ENCODE assay signal across 23 mouse cellular contexts in genomic region chr2:152030986-152031385, GRCm38 (mm10). TPM values are rescaled to one million over a fixed set of nuclear protein-coding genes. Genes with fewer than 3 reads are reported as not detected.
A peak's percentile ranks its signal among the peaks of the same experiment; 100 is the strongest.
DNase-seq lines count a peak whose midpoint lies in the region; ATAC-seq and TF ChIP-seq lines count a peak whose summit lies in the region.
"Had no signal": no experiment of that assay in that cellular context is flagged by ENCODE, and none has a peak within 500 bp of the region (broad histone marks: within the 10 kb centered on the region; RNA-seq: fewer than 3 reads in every experiment).

No protein-coding gene starts in this region.

- H3K9ac ChIP-seq in heart, embryonic 11.5 days (ENCODE audit: low read depth, low read length) = no peak overlapping the region
- H3K9ac ChIP-seq in MEL (ENCODE audit: control insufficient read depth, low read depth, low read length, poor library complexity, severe bottlenecking) = no peak overlapping the region
- H3K9ac ChIP-seq in forebrain, embryonic 16.5 days (replicated peaks; ENCODE audit: low read depth, low read length) = no peak overlapping the region
- no peak overlapping the region for H3K9ac ChIP-seq in hindbrain, embryonic 16.5 days (ENCODE audit: low read depth, low read length)
- H3K9ac ChIP-seq: heart, embryonic 12.5 days; hindbrain, embryonic 15.5 days had no signal

- no peak for TF ChIP-seq CTCF in MEL (IDR thresholded peaks at IDR 0.05 in 2 of 3, conservative IDR thresholded peaks at IDR 0.05 in 1 of 3; ENCODE audit: control insufficient read depth in 1 of 3, insufficient read depth in 1 of 3, low read depth in 2 of 3, low read length in 3 of 3, poor library complexity in 1 of 3, severe bottlenecking in 1 of 3)

- no peaks in the 10 kb centered on the region for H3K36me3 ChIP-seq in heart, embryonic 11.5 days (ENCODE audit: control insufficient read depth, insufficient read depth, low read length)
- H3K36me3 ChIP-seq in MEL (ENCODE audit: control insufficient read depth in 1 of 2, insufficient read depth in 2 of 2, low read length in 2 of 2) = no peaks in the 10 kb centered on the region
- no peaks in the 10 kb centered on the region for H3K36me3 ChIP-seq in forebrain, embryonic 16.5 days (ENCODE audit: control insufficient read depth, insufficient read depth)
- no peaks in the 10 kb centered on the region for H3K36me3 ChIP-seq in hindbrain, embryonic 16.5 days (ENCODE audit: control insufficient read depth, insufficient read depth, low read length)
- H3K36me3 ChIP-seq: forebrain, embryonic 10.5 days; G1E; heart, embryonic 12.5 days; hindbrain, embryonic 15.5 days had no signal

- peaks cover 3% of the 10 kb centered on the region; the same call in 1 of the 2 replicates for H3K4me1 ChIP-seq in heart, embryonic 11.5 days (ENCODE audit: control insufficient read depth, insufficient read depth, low read length)
- 0 out of 4 replicates have a peak, but pooled peaks cover 0 to 3% of the 10 kb centered on the region in 2 experiments for H3K4me1 ChIP-seq in MEL (ENCODE audit: control insufficient read depth in 1 of 2, insufficient read depth in 2 of 2, low read length in 2 of 2)
- H3K4me1 ChIP-seq in forebrain, embryonic 16.5 days (replicated peaks; ENCODE audit: control insufficient read depth, insufficient read depth, low read length) = peaks cover 8% of the 10 kb centered on the region
- H3K4me1 ChIP-seq in hindbrain, embryonic 16.5 days (ENCODE audit: control insufficient read depth, insufficient read depth, low read depth, low read length) = peaks cover 3% of the 10 kb centered on the region; the same call in 1 of the 2 replicates
- H3K4me1 ChIP-seq: heart, embryonic 12.5 days had no signal

- H3K79me2 ChIP-seq in MEL (ENCODE audit: control insufficient read depth, insufficient read depth, low read length, poor library complexity) = no peaks in the 10 kb centered on the region

- H3K27me3 ChIP-seq in heart, embryonic 11.5 days (ENCODE audit: control insufficient read depth, insufficient read depth, low read length) = peaks cover 69% of the 10 kb centered on the region
- peaks cover 0 to 3% of the 10 kb centered on the region in 2 experiments; a peak in 2 of 4 replicates for H3K27me3 ChIP-seq in MEL (ENCODE audit: control insufficient read depth in 1 of 2, insufficient read depth in 2 of 2, low read length in 2 of 2)
- 0 out of 2 replicates have a peak, but pooled peaks cover 2% of the 10 kb centered on the region for H3K27me3 ChIP-seq in forebrain, embryonic 16.5 days (replicated peaks; ENCODE audit: control insufficient read depth, insufficient read depth, low read length)
- H3K27me3 ChIP-seq in hindbrain, embryonic 16.5 days (replicated peaks; ENCODE audit: control insufficient read depth, insufficient read depth, low read length) = peaks cover 2% of the 10 kb centered on the region; the same call in 1 of the 2 replicates
- H3K27me3 ChIP-seq: hindbrain, embryonic 15.5 days had no signal

- no peak for TF ChIP-seq EP300 in MEL (IDR thresholded peaks at IDR 0.05; ENCODE audit: low read depth in 1 of 2, low read length in 2 of 2)

- TF ChIP-seq POLR2A in MEL (IDR thresholded peaks at IDR 0.05; ENCODE audit: control insufficient read depth in 1 of 2, insufficient read depth in 1 of 2, low read depth in 1 of 2, low read length in 2 of 2, poor library complexity in 1 of 2) = no peak

- 0 out of 2 replicates have a peak, but pooled peaks cover 4% of the 10 kb centered on the region for H3K9me3 ChIP-seq in heart, embryonic 11.5 days (replicated peaks; ENCODE audit: control insufficient read depth, low read length)
- no peaks in the 10 kb centered on the region for H3K9me3 ChIP-seq in MEL (replicated peaks; ENCODE audit: insufficient read depth, low read length)
- H3K9me3 ChIP-seq in forebrain, embryonic 16.5 days (ENCODE audit: control insufficient read depth, low read length) = peaks cover 6% of the 10 kb centered on the region; the same call in 1 of the 2 replicates
- peaks cover 5% of the 10 kb centered on the region; the same call in 1 of the 2 replicates for H3K9me3 ChIP-seq in hindbrain, embryonic 16.5 days (ENCODE audit: control insufficient read depth, low read length)
- H3K9me3 ChIP-seq: heart, embryonic 12.5 days; hindbrain, embryonic 15.5 days had no signal

- no peak for DNase-seq in heart, postnatal 14 days
- peak; percentile 28 for DNase-seq in MEL (ENCODE audit: low read depth, low spot score)
- no peak for DNase-seq in ovary, postnatal 36 days (ENCODE audit: low spot score)
- DNase-seq: adrenal gland, adult 8-10 months; adrenal gland, postnatal 36 days; cerebellum, adult 2 months; cerebellum, postnatal 25 days; gastrocnemius, postnatal 10 days; heart, adult 2 months; heart, postnatal 36 days; kidney, adult 11 months had no signal

- no peak for TF ChIP-seq RAD21 in MEL (IDR thresholded peaks at IDR 0.05; ENCODE audit: low read depth, low read length)

- intact Hi-C loops in heart, postnatal 14 days (cut with DNase I) = no loop called here

- WGBS in heart, embryonic 11.5 days (ENCODE audit: insufficient replicate concordance) = 79% methylated on average over 5 of the region's 5 CpGs
- 82% methylated on average over 5 of the region's 5 CpGs for WGBS in forebrain, embryonic 16.5 days
- 87% methylated on average over 5 of the region's 5 CpGs for whole genome bisulfite sequencing in hindbrain, embryonic 16.5 days

- no peak overlapping the region for H3K4me2 ChIP-seq in heart, embryonic 11.5 days
- H3K4me2 ChIP-seq in forebrain, embryonic 16.5 days (ENCODE audit: low read length) = no peak overlapping the region
- no peak overlapping the region for H3K4me2 ChIP-seq in hindbrain, embryonic 16.5 days (ENCODE audit: low read length)
- H3K4me2 ChIP-seq: heart, embryonic 12.5 days; hindbrain, embryonic 15.5 days had no signal

- H3K27ac ChIP-seq in heart, embryonic 11.5 days (ENCODE audit: low read depth, low read length) = no peak overlapping the region
- H3K27ac ChIP-seq in MEL (ENCODE audit: control insufficient read depth, low read depth, low read length) = no peak overlapping the region
- no peak overlapping the region for H3K27ac ChIP-seq in forebrain, embryonic 16.5 days (ENCODE audit: low read length)
- H3K27ac ChIP-seq in hindbrain, embryonic 16.5 days (ENCODE audit: low read depth, low read length) = no peak overlapping the region
- H3K27ac ChIP-seq: forebrain, embryonic 10.5 days; heart, adult 2 months; hindbrain, embryonic 15.5 days had no signal

- no peak overlapping the region for H3K4me3 ChIP-seq in heart, embryonic 11.5 days (ENCODE audit: low read depth, low read length)
- no peak overlapping the region for H3K4me3 ChIP-seq in MEL (ENCODE audit: control insufficient read depth in 1 of 2, insufficient read depth in 1 of 2, low read depth in 2 of 2, low read length in 2 of 2)
- H3K4me3 ChIP-seq in forebrain, embryonic 16.5 days (replicated peaks; ENCODE audit: low read length) = no peak overlapping the region
- no peak overlapping the region for H3K4me3 ChIP-seq in hindbrain, embryonic 16.5 days (ENCODE audit: low read length)
- H3K4me3 ChIP-seq: erythroblast, embryonic 14.5 days; forebrain, embryonic 10.5 days; heart, adult 2 months; heart, embryonic 12.5 days; hindbrain, embryonic 15.5 days had no signal

- ATAC-seq in heart, embryonic 11.5 days (replicated peaks; ENCODE audit: insufficient number of reproducible peaks, low FRiP score, low TSS enrichment) = 0 out of 2 replicates have a peak, but pooled peaks have one; percentile 19
- peak; percentile 31; the same call in 1 of the 2 replicates for ATAC-seq in granulocyte monocyte progenitor cell, adult 5-6 weeks (replicated peaks; ENCODE audit: poor library complexity, severe bottlenecking)
- ATAC-seq in forebrain, embryonic 16.5 days = no peak
- no peak for ATAC-seq in hindbrain, embryonic 16.5 days
- ATAC-seq: forebrain, embryonic 14.5 days had no signal

TF ChIP-seq in MEL, 35 proteins besides CTCF, POLR2A, EP300 and RAD21 (continues in another document):
- TF ChIP-seq ZC3H11A (IDR thresholded peaks at IDR 0.05; ENCODE audit: low read depth, low read length) (no peak), SIN3A (IDR thresholded peaks at IDR 0.05; ENCODE audit: low read length) (no peak), KAT2A (conservative IDR thresholded peaks at IDR 0.05; ENCODE audit: low read depth, low read length) (no peak)

RNA-seq across cellular contexts. Expression of gene Slc52a3, which starts 34.7 kb away (rescaled TPM):
- polyA plus RNA-seq in heart, embryonic 11.5 days (2014; fragmentation: Nextera tagmentation; extraction: Ambion mirVana) = 0.80 and 0.86 TPM in 2 replicates
- 1 to 10 TPM; 1.8 to 2.0 TPM for total RNA-seq in heart, postnatal 14 days (2021)
- total RNA-seq in MEL (2012; rRNA removed) = 11.1 and 14.8 TPM in 2 replicates
- polyA plus RNA-seq in MEL (2012; ENCODE audit: insufficient read depth in 1 of 2, insufficient read length in 2 of 2, low read depth in 1 of 2, low replicate concordance in 2 of 2, missing spikeins in 1 of 2) = 10 to 100 TPM in 1 of 2 experiments, not detected in 1; 17.0 TPM
- total RNA-seq in granulocyte monocyte progenitor cell, adult 5-6 weeks (2014; fragmentation: Nextera tagmentation) = not detected in 2 replicates
- not detected in 2 replicates for total RNA-seq in granulocyte monocyte progenitor cell, adult 5-6 weeks (2017)
- 1.5 and 1.9 TPM in 2 replicates for polyA plus RNA-seq in forebrain, embryonic 16.5 days (2015; fragmentation: Nextera tagmentation; extraction: Ambion mirVana)
- 1.8 and 2.3 TPM in 2 replicates for polyA plus RNA-seq in hindbrain, embryonic 16.5 days (2015; fragmentation: Nextera tagmentation; extraction: Ambion mirVana)

RNA-seq across cellular contexts. Expression of gene Scrt2, which starts 50.3 kb away (rescaled TPM):
- 0.06 and 0.11 TPM in 2 replicates for polyA plus RNA-seq in heart, embryonic 11.5 days (2014; fragmentation: Nextera tagmentation; extraction: Ambion mirVana)
- not detected for total RNA-seq in heart, postnatal 14 days (2021)
- not detected in 2 replicates for total RNA-seq in MEL (2012; rRNA removed)
- polyA plus RNA-seq in MEL (2012; ENCODE audit: insufficient read depth in 1 of 2, insufficient read length in 2 of 2, low read depth in 1 of 2, low replicate concordance in 2 of 2, missing spikeins in 1 of 2) = not detected
- total RNA-seq in granulocyte monocyte progenitor cell, adult 5-6 weeks (2014; fragmentation: Nextera tagmentation) = not detected in 2 replicates
- not detected in 2 replicates for total RNA-seq in granulocyte monocyte progenitor cell, adult 5-6 weeks (2017)
- polyA plus RNA-seq in forebrain, embryonic 16.5 days (2015; fragmentation: Nextera tagmentation; extraction: Ambion mirVana) = 16.9 and 17.2 TPM in 2 replicates
- polyA plus RNA-seq in hindbrain, embryonic 16.5 days (2015; fragmentation: Nextera tagmentation; extraction: Ambion mirVana) = 7.6 and 8.0 TPM in 2 replicates
- total RNA-seq: gastrocnemius, postnatal 10 days; gastrocnemius, postnatal 4 days; heart, adult 2 months; heart, postnatal 36 days had no signal
- polyA plus RNA-seq: erythroblast, embryonic 14.5 days; G1E; heart, adult 2 months; heart, embryonic 16.5 days had no signal

RNA-seq across cellular contexts. Expression of gene Fam110a, which starts 51.0 kb away (rescaled TPM):
- 9.7 and 10.5 TPM in 2 replicates for polyA plus RNA-seq in heart, embryonic 11.5 days (2014; fragmentation: Nextera tagmentation; extraction: Ambion mirVana)
- total RNA-seq in heart, postnatal 14 days (2021) = 1 to 10 TPM; 5.2 to 5.6 TPM
- total RNA-seq in MEL (2012; rRNA removed) = 5.7 TPM in 2 replicates
- 10 to 100 TPM in 1 of 2 experiments, not detected in 1; 10.8 TPM for polyA plus RNA-seq in MEL (2012; ENCODE audit: insufficient read depth in 1 of 2, insufficient read length in 2 of 2, low read depth in 1 of 2, low replicate concordance in 2 of 2, missing spikeins in 1 of 2)
- 14.9 and 17.6 TPM in 2 replicates for total RNA-seq in granulocyte monocyte progenitor cell, adult 5-6 weeks (2014; fragmentation: Nextera tagmentation)
- total RNA-seq in granulocyte monocyte progenitor cell, adult 5-6 weeks (2017) = 3.8 and 8.8 TPM in 2 replicates
- 66.5 and 69.2 TPM in 2 replicates for polyA plus RNA-seq in forebrain, embryonic 16.5 days (2015; fragmentation: Nextera tagmentation; extraction: Ambion mirVana)
- 43.4 and 45.9 TPM in 2 replicates for polyA plus RNA-seq in hindbrain, embryonic 16.5 days (2015; fragmentation: Nextera tagmentation; extraction: Ambion mirVana)

Comparison
In these comparisons a context has a peak if more than half of its experiments do, and no peak if none do; other contexts are left out.
1. ATAC-seq: peak in heart, embryonic 11.5 days (single experiment) and granulocyte monocyte progenitor cell, adult 5-6 weeks (single experiment); none in forebrain, embryonic 16.5 days (single experiment) and hindbrain, embryonic 16.5 days (single experiment).